Comparison of ENCODE assay signal across 8 mouse cellular contexts in the genomic region with DNA sequence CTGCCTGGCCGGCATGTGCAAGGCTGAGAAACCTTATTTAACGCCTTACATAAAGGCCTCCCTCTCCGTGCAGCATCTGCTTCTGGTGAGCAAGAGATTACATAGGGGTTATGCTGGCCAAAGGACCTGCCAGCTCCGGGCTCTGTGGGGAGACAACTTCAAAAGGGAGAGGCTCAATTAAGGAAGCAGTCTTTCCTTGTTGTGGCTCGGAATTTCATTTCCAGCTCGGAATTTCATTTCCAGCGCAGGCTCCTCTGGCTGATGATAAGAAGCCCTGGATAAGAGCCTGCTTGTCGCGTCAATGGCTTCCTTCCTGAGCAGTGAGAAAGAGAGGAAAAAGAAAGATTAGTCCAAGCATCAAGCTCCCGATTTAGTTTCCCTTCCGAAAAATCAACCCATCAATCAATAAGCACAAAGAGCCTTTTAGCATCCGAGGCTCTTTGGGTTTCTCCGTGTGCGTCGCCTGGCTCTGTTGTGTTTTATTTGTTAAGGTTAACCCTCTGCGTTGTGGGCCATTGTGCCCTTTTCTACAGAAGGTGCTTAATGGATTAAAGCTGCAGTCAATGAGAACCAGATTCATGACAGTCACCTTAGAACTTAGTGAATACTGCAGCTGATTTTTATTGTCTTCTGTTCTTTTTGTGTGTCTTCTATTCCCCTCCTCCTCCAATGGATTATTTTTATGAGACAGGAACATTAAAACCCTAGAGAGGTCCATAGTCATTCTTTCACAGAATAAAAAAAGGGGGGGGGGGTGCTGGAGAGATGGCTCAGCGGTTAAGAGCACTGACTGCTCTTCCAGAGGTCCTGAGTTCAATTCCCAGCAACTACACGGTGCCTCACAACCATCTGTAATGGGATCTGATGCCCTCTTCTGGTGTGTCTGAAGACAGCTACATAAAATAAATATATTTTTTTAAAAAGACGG.
DNase-seq lines count a peak whose midpoint lies in the region; ATAC-seq and TF ChIP-seq lines count a peak whose summit lies in the region.

No protein-coding gene starts in this region.

- TF ChIP-seq POLR2A in lung, adult 2 months (IDR thresholded peaks at IDR 0.05; ENCODE audit: borderline replicate concordance, extremely low read depth, low read depth, low read length) = no peak

- no peak for ATAC-seq in intestine, embryonic 14.5 days (replicated peaks; ENCODE audit: low FRiP score, low TSS enrichment, low read depth)

- no peak for TF ChIP-seq CTCF in lung, adult 2 months (IDR thresholded peaks at IDR 0.05; ENCODE audit: insufficient read depth, low read length)

- H3K4me2 ChIP-seq in intestine, embryonic 14.5 days (ENCODE audit: low read length) = peak overlapping the region; percentile 20

- no peaks in the 10 kb centered on the region for H3K36me3 ChIP-seq in intestine, embryonic 14.5 days (ENCODE audit: control insufficient read depth, insufficient read depth, low read length)

- no peak overlapping the region for H3K27ac ChIP-seq in intestine, embryonic 14.5 days (ENCODE audit: low read depth)

- no peaks in the 10 kb centered on the region for H3K27me3 ChIP-seq in intestine, embryonic 14.5 days (replicated peaks; ENCODE audit: control insufficient read depth, insufficient read depth, low read length)

- H3K4me1 ChIP-seq in intestine, embryonic 14.5 days (replicated peaks; ENCODE audit: control insufficient read depth, insufficient read depth, low read length) = no peaks in the 10 kb centered on the region
- peaks cover 5% of the 10 kb centered on the region; the same call in 1 of the 2 replicates for H3K4me1 ChIP-seq in lung, adult 2 months (ENCODE audit: control insufficient read depth, insufficient read depth, low read length)

- WGBS in intestine, embryonic 14.5 days = 24% methylated on average over 19 of the region's 19 CpGs
- 20% methylated on average over 19 of the region's 19 CpGs for WGBS in lung, adult 2 months

- peak; percentile 3 for DNase-seq in adrenal gland, postnatal 25 days
- peak; percentile 28 for DNase-seq in cerebellum, postnatal 25 days
- peak; percentile 96 for DNase-seq in heart, adult 11 months
- DNase-seq in intestine, embryonic 14.5 days (ENCODE audit: low spot score) = no peak
- DNase-seq in lung, adult 2 months = peak; percentile 14
- peak; percentile 46 for DNase-seq in retina, postnatal 1 day
- no peak for DNase-seq in urinary bladder, postnatal 10 days (ENCODE audit: low spot score)
- DNase-seq in spleen, adult 12 weeks (ENCODE audit: low spot score) = no peak

- no peak overlapping the region for H3K4me3 ChIP-seq in intestine, embryonic 14.5 days (ENCODE audit: low read depth, low read length)
- H3K4me3 ChIP-seq in lung, adult 2 months (replicated peaks; ENCODE audit: extremely low read depth, low read depth, low read length) = no peak overlapping the region

- H3K9me3 ChIP-seq in intestine, embryonic 14.5 days (ENCODE audit: control insufficient read depth, low read length) = no peaks in the 10 kb centered on the region

- no peak overlapping the region for H3K9ac ChIP-seq in intestine, embryonic 14.5 days (ENCODE audit: low read length)

Comparison
In these comparisons a context has a peak if more than half of its experiments do, and no peak if none do; other contexts are left out.
1. DNase-seq: peak in adrenal gland, postnatal 25 days (single experiment), cerebellum, postnatal 25 days (2 of 2), heart, adult 11 months (single experiment), lung, adult 2 months (single experiment) and retina, postnatal 1 day (single experiment); none in intestine, embryonic 14.5 days (single experiment), urinary bladder, postnatal 10 days (single experiment) and spleen, adult 12 weeks (single experiment).